Mouse (Mus musculus) bone marrow macrophage, adult 2 months (primary cell): ENCODE results near the gene Acaa1b.

Source experiments
- CTCF ChIP-seq: IDR thresholded peaks from 2 replicates; pipeline ENCODE4 v1.5.1; 2012; ENCODE audit warnings: low read depth, mild to moderate bottlenecking, low read length, moderate library complexity
- POLR2A ChIP-seq: IDR thresholded peaks from 2 replicates; pipeline ENCODE4 v1.6.1; 2012; ENCODE audit warnings: mild to moderate bottlenecking, low read depth, low read length, borderline replicate concordance

DNA sequence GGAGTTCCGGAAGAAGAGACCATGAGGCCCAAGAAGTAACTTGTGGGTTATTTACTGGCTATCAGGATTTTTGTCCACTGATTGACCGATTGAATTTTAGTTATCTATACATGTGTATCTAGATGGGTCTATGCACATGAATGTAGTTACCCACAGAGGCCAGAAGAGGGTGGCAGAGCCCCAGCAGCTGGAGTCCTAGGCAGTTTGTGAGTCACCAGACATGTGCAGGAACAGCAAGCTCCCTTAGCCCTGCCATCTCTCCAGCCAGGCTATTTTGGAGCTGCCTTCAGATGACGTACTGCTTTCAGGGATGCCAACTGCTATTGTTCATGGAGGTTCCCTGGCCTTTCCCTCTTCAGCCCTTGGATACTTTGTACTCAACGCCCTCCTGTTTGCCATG lies 49.3 kb downstream of the Acaa1b start:
- TF ChIP-seq POLR2A: no peak
- 0 out of 2 replicates have a peak, but pooled peaks have one; percentile 26 for TF ChIP-seq CTCF
